Mouse (Mus musculus) C2C12 (cell line): ENCODE measurements around the gene S100a9. TPM values are rescaled to one million over a fixed set of nuclear protein-coding genes. Genes with fewer than 3 reads are reported as not detected.

ENCODE experiments used
- H3K27me3 ChIP-seq: one replicate; pipeline ENCODE4 v1.6.1; 2011; ENCODE audit not compliant: control insufficient read depth, insufficient read depth, insufficient read length
- H3K36me3 ChIP-seq: one replicate; pipeline ENCODE4 v1.6.1; 2011; ENCODE audit not compliant: control insufficient read depth, insufficient read depth
- H3K4me3 ChIP-seq: one replicate; pipeline ENCODE4 v1.5.1; 2011; ENCODE audit warnings: mild to moderate bottlenecking, control low read depth; ENCODE audit not compliant: poor library complexity, insufficient read depth, severe bottlenecking
- H3K79me2 ChIP-seq: one replicate; pipeline ENCODE4 v1.6.1; 2011; ENCODE audit not compliant: control insufficient read depth, insufficient read depth
- H3K79me3 ChIP-seq: one replicate; pipeline ENCODE4 v1.6.1; 2011; ENCODE audit warnings: low read depth, control low read depth
- H3ac ChIP-seq: one replicate; pipeline ENCODE3; 2011; ENCODE audit warnings: low read depth; ENCODE audit not compliant: control insufficient read depth, insufficient read length
- CEBPB ChIP-seq: IDR thresholded peaks from one replicate; pipeline ENCODE4 v1.6.1; 2011; ENCODE audit warnings: low read depth, mild to moderate bottlenecking, control low read depth, moderate library complexity
- CTCF ChIP-seq: IDR thresholded peaks from one replicate; pipeline ENCODE4 v1.5.1; 2011; ENCODE audit not compliant: control insufficient read depth, insufficient read depth, insufficient read length
- FOSL1 ChIP-seq: IDR thresholded peaks from one replicate; pipeline ENCODE4 v1.8.0; 2011; ENCODE audit warnings: mild to moderate bottlenecking, low read length; ENCODE audit not compliant: poor library complexity, insufficient read depth, severe bottlenecking
- MAX ChIP-seq: IDR thresholded peaks from one replicate; pipeline ENCODE4 v1.6.1; 2011; ENCODE audit warnings: mild to moderate bottlenecking, control low read depth
- MYOD1 ChIP-seq: IDR thresholded peaks from one replicate; pipeline ENCODE4 v1.6.1; 2011; ENCODE audit warnings: low read depth; ENCODE audit not compliant: control insufficient read depth, insufficient read length
- MYOG ChIP-seq: IDR thresholded peaks from one replicate; pipeline ENCODE4 v1.6.1; 2011; ENCODE audit not compliant: control insufficient read depth, insufficient read length; ENCODE audit errors: extremely low read depth
- USF1 ChIP-seq: IDR thresholded peaks from one replicate; pipeline ENCODE4 v1.6.1; 2011; ENCODE audit warnings: low read depth, mild to moderate bottlenecking, control low read depth, moderate library complexity
- polyA plus RNA-seq: library from polyadenylated mRNA; unstranded; fragments of >200 nt; fragmentation: generic; extraction: Trizol; gene quantifications from one replicate; pipeline ENCODE4 v1.2.1, GENCODE M21; 2012; ENCODE audit warnings: missing spikeins

Gene S100a9
- polyA plus RNA-seq, 1 experiment, result not detected

- Histone ChIP-seq H3ac (no peak overlapping the region), H3K36me3 (no peaks in the 10 kb centered on the region), H3K79me3 (no peaks in the 10 kb centered on the region), H3K27me3 (peaks cover 4% of the 10 kb centered on the region), H3K79me2 (no peaks in the 10 kb centered on the region), H3K4me3 (no peak overlapping the region)
- TF ChIP-seq CEBPB, result no peak
Measured at GRCm38 (mm10) chr3:90657405-90657804, 38.1 kb downstream of the S100a9 start.

- Histone ChIP-seq H3K79me2 (no peaks in the 10 kb centered on the region), H3K36me3 (no peaks in the 10 kb centered on the region), H3K27me3 (peaks cover 4% of the 10 kb centered on the region), H3K79me3 (no peaks in the 10 kb centered on the region), H3K4me3 (no peak within 1 kb of the TSS), H3ac (no peak within 1 kb of the TSS)
- TF ChIP-seq MYOD1 (no peak), MYOG (no peak), MAX (no peak), CTCF (no peak), CEBPB (no peak), USF1 (no peak), FOSL1 (no peak)
Measured at GRCm38 (mm10) chr3:90653717-90654116, 41.8 kb downstream of the S100a9 start, which contains the start of gene S100a7a. Gene S100a7a (plus strand): TSS chr3:90654017.

GRCm38 (mm10) chr3:90652878-90653508, 42.5 kb downstream of the S100a9 start:
- TF ChIP-seq MYOD1 (no peak), CTCF (peak; percentile 73)
- H3K36me3 ChIP-seq, result no peaks in the 10 kb centered on the region
- H3ac ChIP-seq, result no peak overlapping the region
- H3K27me3 ChIP-seq, result peaks cover 4% of the 10 kb centered on the region
- H3K79me3 ChIP-seq, result no peaks in the 10 kb centered on the region
- no peaks in the 10 kb centered on the region for H3K79me2 ChIP-seq
- no peak overlapping the region for H3K4me3 ChIP-seq

- Histone ChIP-seq H3ac (no peak overlapping the region), H3K27me3 (no peaks in the 10 kb centered on the region), H3K36me3 (no peaks in the 10 kb centered on the region), H3K79me2 (no peaks in the 10 kb centered on the region), H3K79me3 (no peaks in the 10 kb centered on the region), H3K4me3 (no peak overlapping the region)
- TF ChIP-seq MYOD1 (no peak), FOSL1 (no peak), MAX (no peak)
Measured at GRCm38 (mm10) chr3:90649832-90650231, 45.7 kb downstream of the S100a9 start.

GRCm38 (mm10) chr3:90648981-90649380, 46.5 kb downstream of the S100a9 start:
- H3K79me2 ChIP-seq, result no peaks in the 10 kb centered on the region
- TF ChIP-seq CTCF (no peak), MYOD1 (no peak), CEBPB (no peak), USF1 (no peak), MYOG (no peak), MAX (no peak), FOSL1 (no peak)
- H3K27me3 ChIP-seq, result no peaks in the 10 kb centered on the region
- no peaks in the 10 kb centered on the region for H3K36me3 ChIP-seq
- H3ac ChIP-seq, result no peak overlapping the region
- H3K79me3 ChIP-seq, result no peaks in the 10 kb centered on the region
- H3K4me3 ChIP-seq, result no peak overlapping the region

- H3K27me3 ChIP-seq, result no peaks in the 10 kb centered on the region
- H3K79me2 ChIP-seq, result no peaks in the 10 kb centered on the region
- H3ac ChIP-seq, result no peak overlapping the region
- H3K4me3 ChIP-seq, result no peak overlapping the region
- no peaks in the 10 kb centered on the region for H3K79me3 ChIP-seq
- TF ChIP-seq MAX (no peak), MYOG (no peak), MYOD1 (no peak), CTCF (no peak), FOSL1 (no peak)
- no peaks in the 10 kb centered on the region for H3K36me3 ChIP-seq
Measured at GRCm38 (mm10) chr3:90647291-90647690, 48.2 kb downstream of the S100a9 start.
